Mouse (Mus musculus): ENCODE measurements at regions not wholly inside any gene's neighbourhood (a gene's known extent, or its start where the extent isn't known, plus 50 kb on each side); places are given as distances from the start of the nearest gene placed in this dataset.

DNA sequence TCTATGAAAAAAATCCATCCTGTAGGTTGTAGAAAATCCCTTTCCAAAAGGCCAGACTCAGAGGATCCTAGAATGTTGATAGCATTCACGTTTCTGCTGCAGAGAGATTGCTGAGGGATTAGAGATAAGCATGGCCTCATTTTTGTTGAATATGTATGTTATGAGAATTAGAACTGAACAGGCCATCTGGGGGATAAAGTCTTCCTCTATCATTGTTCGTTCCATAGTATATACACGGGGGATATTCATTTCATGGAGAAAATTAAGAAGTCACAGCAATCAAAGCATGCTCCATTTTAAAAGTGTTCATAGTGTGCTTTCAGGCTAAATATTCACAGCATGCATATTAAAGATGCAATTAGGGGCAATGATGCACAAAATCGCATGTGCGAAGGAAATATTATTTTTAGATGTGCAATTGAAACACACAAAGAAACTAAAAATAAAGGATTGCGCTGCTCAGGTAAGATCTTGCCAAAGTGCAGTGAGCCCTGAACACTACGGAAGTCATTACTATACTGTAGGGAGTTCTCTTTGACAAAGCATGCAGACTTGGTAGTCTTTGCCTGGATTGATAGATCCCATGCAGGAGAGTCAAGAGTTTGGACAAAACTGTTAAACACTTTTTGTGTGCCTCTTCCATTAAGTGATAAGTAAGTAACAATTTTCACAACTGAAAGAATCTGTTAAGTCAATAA is 511.5 kb downstream of the Phf3 start:
- DNase-seq (ENCODE audit: low spot score in 2 of 2): no peak

DNA sequence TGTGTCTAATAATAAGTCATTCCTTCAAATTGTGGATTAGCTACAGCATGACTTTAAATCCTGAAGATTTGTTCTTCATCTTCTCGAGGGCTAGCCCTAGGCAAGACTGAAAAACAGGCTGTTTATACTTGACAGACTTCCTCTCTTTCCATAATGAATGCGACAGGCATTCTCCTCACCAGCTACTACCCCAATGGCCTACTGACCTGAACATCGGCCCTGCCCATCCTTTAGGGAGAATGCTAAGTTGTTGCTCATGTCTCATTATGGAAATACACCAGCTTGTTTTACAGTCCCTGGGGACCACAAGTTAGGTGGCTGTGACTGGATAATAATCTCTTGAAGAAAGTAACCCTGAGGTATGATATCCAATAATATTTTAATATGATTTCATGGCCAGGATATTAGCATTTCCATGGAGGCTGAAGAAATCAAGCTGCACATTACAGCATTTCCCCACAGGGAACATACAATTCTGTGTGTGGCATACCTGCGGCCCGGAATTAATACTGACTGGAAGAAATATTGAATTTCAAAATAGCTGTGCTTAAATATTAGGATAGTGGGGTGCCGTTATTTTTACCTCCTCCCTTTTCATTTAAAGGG is 553.0 kb downstream of the Phf3 start:
- DNase-seq (ENCODE audit: low spot score in 2 of 2): no peak

GRCm38 (mm10) chr1:30318195-30318594 is 555.5 kb downstream of the Phf3 start:
- no peak for DNase-seq (ENCODE audit: low spot score in 2 of 2)

GRCm38 (mm10) chr1:30289073-30289472 is 584.6 kb downstream of the Phf3 start:
- no peak for DNase-seq (ENCODE audit: low spot score in 2 of 2)

- no peak for DNase-seq (ENCODE audit: low spot score in 2 of 2)
Observed at GRCm38 (mm10) chr1:30262418-30262817, 611.3 kb downstream of the Phf3 start.

DNA sequence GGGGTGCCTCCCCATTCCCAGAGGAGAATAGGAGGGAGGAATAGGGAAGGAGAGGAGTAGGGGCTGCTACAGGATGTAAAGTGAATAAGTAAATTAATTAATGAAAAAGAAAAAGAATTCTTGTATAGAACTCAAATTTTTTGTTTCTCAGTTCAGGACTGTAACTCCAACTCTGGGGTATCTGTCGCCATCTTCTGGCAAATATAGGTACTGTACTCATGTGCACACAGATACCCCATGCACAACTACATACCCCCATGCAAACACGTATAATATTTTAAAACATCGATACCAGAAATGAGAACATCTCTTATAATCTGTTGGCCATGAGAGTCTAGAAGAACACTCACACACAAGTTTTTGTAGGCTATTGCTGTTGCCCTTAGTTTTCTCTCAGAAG is 614.2 kb downstream of the Phf3 start:
- no peak for DNase-seq (ENCODE audit: low spot score in 2 of 2)

- DNase-seq (ENCODE audit: low spot score in 2 of 2): no peak
Observed at GRCm38 (mm10) chr1:30216764-30217348, 656.9 kb downstream of the Phf3 start.

DNA sequence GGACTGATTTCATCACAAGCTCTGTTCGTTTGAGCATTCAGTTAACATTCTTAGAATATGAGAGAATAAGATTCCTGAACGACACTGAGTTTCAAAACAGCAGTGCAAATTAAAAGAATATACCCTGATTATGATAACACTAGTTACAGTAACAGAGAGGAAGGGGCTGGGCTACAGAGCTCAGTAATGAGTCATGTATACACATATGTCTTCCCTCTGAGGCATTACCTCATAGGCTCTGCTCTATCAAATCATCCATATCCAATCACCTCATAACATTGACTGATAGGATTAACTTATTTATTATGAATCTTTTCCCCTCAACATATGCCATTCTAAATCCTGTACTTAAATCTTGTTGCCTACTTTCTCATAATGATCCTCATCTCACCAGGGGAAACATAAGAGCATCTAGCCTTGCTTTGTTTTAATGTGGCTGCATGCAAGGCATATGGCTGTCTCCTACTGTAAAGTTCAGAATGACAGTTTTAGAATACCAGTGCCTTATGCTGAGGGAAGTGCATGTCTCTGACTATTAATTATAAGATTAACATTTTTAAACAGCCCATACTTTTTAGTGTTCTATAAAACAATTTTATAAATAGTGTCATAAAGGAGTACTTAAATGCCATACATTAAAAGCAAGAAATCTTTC is 669.0 kb downstream of the Phf3 start:
- DNase-seq (ENCODE audit: low spot score in 2 of 2): no peak

- DNase-seq (ENCODE audit: low spot score in 2 of 2): no peak
Observed at GRCm38 (mm10) chr1:30176225-30176624, 697.5 kb downstream of the Phf3 start.

DNA sequence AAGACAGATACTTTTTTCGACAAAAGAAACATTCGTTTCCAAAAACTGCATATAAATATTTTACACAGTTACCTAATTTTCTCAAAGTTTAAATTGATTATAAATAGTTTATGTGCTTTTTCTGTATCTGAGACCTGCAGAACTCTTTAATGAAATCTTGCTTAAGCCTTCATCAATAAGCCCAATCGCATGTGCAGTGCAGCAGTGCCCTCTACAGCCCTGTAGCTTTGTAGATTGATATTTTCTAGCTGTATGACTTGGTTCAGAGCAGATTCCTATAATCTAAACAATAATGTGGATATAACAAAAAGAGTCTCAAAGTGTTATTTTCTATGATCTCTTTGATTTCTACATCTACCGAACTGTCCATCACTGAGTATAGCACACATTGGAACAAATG is 728.7 kb downstream of the Phf3 start:
- DNase-seq (ENCODE audit: low spot score in 2 of 2): peak; percentile 83 to 85

DNA sequence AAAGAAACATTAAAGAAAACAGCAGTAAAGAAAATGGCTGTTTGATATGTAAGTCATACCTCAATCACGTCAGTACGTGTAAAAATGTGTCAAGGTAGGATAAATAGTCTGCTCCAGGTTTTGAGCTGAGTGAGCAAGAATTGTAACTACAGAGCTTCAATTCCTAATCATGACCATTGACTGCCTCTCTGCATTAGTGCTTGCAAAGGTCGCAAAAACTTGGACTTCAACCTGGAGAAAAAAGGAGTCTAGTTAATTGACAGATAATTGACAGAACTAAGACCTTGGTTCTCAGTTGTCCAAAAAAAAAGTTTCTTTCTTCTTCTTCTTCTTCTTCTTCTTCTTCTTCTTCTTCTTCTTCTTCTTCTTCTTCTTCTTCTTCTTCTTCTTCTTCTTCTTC is 759.5 kb downstream of the Phf3 start:
- no peak for DNase-seq (ENCODE audit: low spot score in 2 of 2)
